Mouse (Mus musculus) gastrocnemius, postnatal 14 days (tissue): ENCODE data around the gene Daam1. TPM values are rescaled to one million over a fixed set of nuclear protein-coding genes. Genes with fewer than 3 reads are reported as not detected.

ENCODE experiments used
- DNase-seq: peaks from one replicate; pipeline ENCODE4 v3.0.0; 2021; ENCODE audit warnings: mixed read lengths
- intact Hi-C: fragments of 180-260 bp; cut with DNase I; formaldehyde crosslinking; loops from one replicate; pipeline ENCODE4 v1.15.1; 2025; ENCODE audit warnings: low total_unique reads
- total RNA-seq, 2 experiments: library from RNA; stranded (reverse); gene quantifications; 2 replicates each; pipeline ENCODE4 v1.2.3; 2021

The Daam1 gene
- total RNA-seq, 2 experiments from 2014 or later: 12.5 to 16.1 TPM

DNA sequence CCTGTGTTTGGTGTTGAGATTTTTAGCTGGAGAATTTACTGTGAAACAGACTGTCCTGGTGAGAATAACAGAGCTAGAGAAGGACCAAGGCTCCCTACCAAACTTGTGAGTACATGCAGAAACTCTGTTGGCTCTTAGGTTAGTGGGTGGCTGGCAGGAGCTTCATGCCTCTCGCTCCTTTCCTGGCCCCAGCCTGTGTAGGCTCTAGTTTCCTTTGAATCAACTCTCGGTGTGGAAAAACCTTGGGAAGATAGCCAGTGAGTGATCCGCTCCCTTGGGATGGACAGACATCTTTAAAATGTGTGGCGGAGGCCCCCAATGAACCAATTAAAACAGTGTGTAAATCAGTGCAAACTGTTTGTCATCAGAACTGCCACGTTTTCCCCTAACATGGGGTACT lies 55.5 kb downstream of the Daam1 start:
- DNase-seq: no peak
- intact Hi-C loops: loop anchor here (10.0 kb wide), 1 partner anchor 52 kb away; the partner anchor contains the start of gene Daam1

GRCm38 (mm10) chr12:71886941-71887340 lies 56.1 kb downstream of the Daam1 start:
- DNase-seq: no peak
- intact Hi-C loops: loop anchor here (10.0 kb wide), 1 partner anchor 52 kb away; the partner anchor contains the start of gene Daam1

GRCm38 (mm10) chr12:71888370-71888769 lies 57.5 kb downstream of the Daam1 start:
- peak; percentile 58 for DNase-seq
- intact Hi-C loops: loop anchor here (10.0 kb wide), 1 partner anchor 54 kb away; the partner anchor contains the start of gene Daam1

GRCm38 (mm10) chr12:71889266-71889665 lies 58.4 kb downstream of the Daam1 start:
- no peak for DNase-seq
- intact Hi-C loops: loop anchor here (10.0 kb wide), 1 partner anchor 54 kb away; the partner anchor contains the start of gene Daam1

- DNase-seq: no peak
- intact Hi-C loops: no loop called here
Observed at GRCm38 (mm10) chr12:71890282-71890681, 59.4 kb downstream of the Daam1 start.

GRCm38 (mm10) chr12:71891729-71892355 lies 61.0 kb downstream of the Daam1 start:
- intact Hi-C loops: no loop called here
- DNase-seq: no peak

- no peak for DNase-seq
- intact Hi-C loops: no loop called here
Observed at GRCm38 (mm10) chr12:71892996-71893605, 62.2 kb downstream of the Daam1 start.

- DNase-seq: no peak
- intact Hi-C loops: no loop called here
Observed at GRCm38 (mm10) chr12:71898231-71898630, 67.4 kb downstream of the Daam1 start.

DNA sequence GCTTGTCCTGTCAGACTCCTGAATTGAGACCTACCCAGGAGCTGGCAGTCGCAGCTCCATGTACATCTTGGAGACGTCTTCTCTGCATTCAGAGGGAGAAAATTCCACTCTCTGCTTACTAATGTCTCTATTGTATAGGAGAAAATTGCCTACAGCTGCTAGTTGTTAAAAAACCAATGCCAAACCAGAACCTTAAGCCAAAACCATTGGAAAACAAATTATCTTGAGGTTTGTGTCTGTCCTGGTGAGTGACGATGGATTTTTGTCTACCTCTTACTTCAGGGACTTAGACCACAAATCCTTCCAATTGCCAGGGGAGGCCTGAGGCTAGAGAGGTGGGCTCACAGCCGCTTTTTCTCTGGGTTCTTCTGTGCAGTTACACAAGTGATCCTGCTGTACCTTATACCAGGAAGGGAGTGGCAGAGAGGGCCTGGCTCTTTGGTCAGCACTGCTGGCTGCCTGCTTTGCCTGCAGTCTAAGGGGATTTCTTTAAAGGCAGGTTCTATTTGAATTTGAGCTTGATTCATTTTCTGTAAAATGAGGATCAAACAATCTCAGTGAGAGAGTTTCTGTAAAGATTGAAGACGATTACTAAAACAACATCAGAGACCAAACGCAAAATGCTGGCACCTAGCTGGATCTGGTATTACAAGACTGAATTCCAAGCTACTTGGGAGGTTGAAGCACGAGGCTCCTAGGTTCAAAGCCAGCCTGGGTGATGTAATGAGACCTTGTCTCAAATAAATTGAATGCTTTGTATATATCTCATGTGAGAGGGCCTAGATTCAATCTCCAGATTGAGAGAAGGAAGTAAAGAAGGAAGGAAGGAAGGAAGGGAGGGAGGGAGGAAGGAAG lies 68.0 kb downstream of the Daam1 start:
- no peak for DNase-seq
- intact Hi-C loops: no loop called here

GRCm38 (mm10) chr12:71899566-71899965 lies 68.7 kb downstream of the Daam1 start:
- intact Hi-C loops: no loop called here
- no peak for DNase-seq

DNA sequence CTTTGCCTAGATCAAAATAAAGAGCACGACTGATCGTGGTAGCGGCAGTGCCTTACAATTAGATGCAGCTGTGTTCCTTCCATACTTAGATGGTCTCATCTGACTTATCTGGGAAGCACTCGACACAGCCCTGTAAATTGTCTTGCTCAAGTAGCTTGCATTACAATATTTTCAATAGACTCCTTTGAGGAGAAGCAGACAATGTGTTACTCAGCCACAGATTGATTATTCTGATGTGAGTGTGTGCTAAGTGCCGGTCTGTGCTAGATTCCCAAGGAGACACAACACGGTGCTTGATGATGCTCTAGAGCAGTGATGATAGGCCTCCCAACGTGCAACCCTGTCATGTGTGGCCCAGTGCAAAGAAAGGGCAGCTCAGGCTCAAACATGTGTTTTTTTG lies 70.3 kb downstream of the Daam1 start:
- DNase-seq: no peak

GRCm38 (mm10) chr12:71901859-71902258 lies 71.0 kb downstream of the Daam1 start:
- no peak for DNase-seq
- intact Hi-C loops: no loop called here

More for the DNA sequence above, 70.3 kb downstream of the Daam1 start:
- intact Hi-C loops: no loop called here

DNA sequence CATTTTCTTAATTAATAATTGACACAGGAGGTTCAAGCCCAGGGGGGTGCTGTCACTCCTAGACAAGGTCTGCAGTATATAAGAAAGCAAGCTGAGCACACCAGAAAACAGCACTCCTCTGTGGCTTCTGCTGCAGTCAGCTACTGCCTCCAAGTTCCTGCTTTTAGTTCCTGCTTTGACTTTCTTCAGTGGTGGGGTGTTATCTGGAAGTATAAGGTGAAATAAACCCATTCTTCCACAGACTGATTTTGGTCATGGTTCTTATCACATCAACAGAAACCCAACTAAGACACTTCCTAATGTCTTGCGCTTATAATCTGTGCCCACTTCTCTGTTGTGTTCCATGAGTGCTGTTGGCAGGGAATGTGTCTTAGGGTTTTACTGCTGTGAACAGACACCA lies 71.4 kb downstream of the Daam1 start:
- DNase-seq: no peak
- intact Hi-C loops: no loop called here

GRCm38 (mm10) chr12:71903218-71903617 lies 72.3 kb downstream of the Daam1 start:
- no peak for DNase-seq
- intact Hi-C loops: no loop called here

GRCm38 (mm10) chr12:71904310-71904709 lies 73.4 kb downstream of the Daam1 start:
- DNase-seq: no peak
- intact Hi-C loops: no loop called here

- intact Hi-C loops: no loop called here
- peak; percentile 30 for DNase-seq
Observed at GRCm38 (mm10) chr12:71904926-71905325, 74.0 kb downstream of the Daam1 start.

- intact Hi-C loops: no loop called here
- no peak for DNase-seq
Observed at GRCm38 (mm10) chr12:71905640-71906320, 74.9 kb downstream of the Daam1 start.

DNA sequence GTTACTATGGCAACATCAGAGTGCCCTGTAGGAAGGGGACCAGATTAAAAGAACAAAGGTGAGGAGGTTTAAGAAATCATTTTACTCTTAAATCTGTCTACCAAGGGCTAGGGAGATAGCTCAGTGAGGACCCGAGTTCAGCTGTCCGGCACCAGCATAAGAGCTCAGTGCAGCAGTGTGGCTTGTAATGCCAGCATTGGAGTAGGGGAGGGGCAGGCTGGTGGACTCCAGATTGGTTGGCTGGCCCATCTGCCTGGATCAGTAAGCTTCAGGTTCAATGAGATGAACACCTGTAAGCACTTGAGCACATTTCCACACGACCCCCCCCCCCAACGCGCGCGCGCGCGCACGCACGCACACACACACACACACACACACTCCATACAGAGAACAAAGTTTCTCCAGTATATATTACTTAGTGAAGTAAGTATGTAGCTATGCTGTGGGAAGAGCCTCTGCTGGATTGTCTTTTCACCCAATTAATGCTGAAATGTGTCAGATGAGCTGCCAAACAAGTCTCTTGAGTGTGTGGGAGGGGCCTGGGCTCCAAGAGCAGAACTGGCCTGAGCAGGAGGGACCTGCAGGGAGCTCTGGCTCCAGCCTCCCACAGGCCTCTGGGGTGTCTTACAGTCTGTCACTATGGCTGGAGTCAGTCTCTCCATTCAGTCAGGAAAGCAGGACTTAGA lies 75.8 kb downstream of the Daam1 start:
- DNase-seq: peak; percentile 29
- intact Hi-C loops: no loop called here

DNA sequence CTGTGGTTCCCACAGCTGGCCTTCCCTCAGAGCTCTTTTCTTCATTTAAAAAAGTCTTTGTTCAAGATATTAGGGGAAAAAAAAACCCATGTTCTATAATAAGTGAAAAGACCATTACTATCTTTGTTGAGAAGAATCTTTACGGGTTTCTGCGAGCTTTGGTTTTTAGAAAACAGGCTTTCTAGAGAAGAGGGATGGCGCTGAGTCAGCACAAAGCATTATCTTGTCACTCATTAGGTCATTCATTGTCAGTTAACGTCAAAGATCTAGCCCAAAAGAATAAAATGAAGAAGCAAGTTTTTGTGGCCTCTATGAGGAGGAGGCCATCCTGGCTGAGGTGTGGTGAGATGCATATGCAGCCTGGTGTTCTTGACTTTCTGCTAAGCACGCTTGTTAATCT lies 78.1 kb downstream of the Daam1 start:
- intact Hi-C loops: no loop called here

More for the DNA sequence above, 78.1 kb downstream of the Daam1 start:
- DNase-seq: no peak
